ENCODE assay signal across 25 mouse cellular contexts in genomic region chr11:19768962-19769361, GRCm38 (mm10).
"Had no signal": no experiment of that assay in that cellular context is flagged by ENCODE, and none has a peak within 500 bp of the region (broad histone marks: within the 10 kb centered on the region; RNA-seq: fewer than 3 reads in every experiment).

No protein-coding gene starts in this region.

- H3K4me2 ChIP-seq: heart, embryonic 13.5 days; heart, embryonic 15.5 days; hindbrain, embryonic 13.5 days; hindbrain, embryonic 15.5 days; kidney, embryonic 15.5 days; limb, embryonic 13.5 days; limb, embryonic 15.5 days had no signal

- H3K36me3 ChIP-seq: heart, embryonic 10.5 days; heart, embryonic 13.5 days; heart, embryonic 15.5 days; hindbrain, embryonic 13.5 days; hindbrain, embryonic 15.5 days; kidney, embryonic 15.5 days; limb, embryonic 13.5 days; limb, embryonic 15.5 days had no signal

- DNase-seq: gastrocnemius, adult 2 months; gastrocnemius, postnatal 10 days; gastrocnemius, postnatal 25 days; heart, adult 18-20 months; heart, postnatal 14 days; heart, postnatal 36 days; kidney, adult 11 months; kidney, adult 2 months; kidney, adult 9 months; kidney, postnatal 14 days; kidney, postnatal 36 days; layer of hippocampus, adult 9-11 months; layer of hippocampus, postnatal 36 days; left cerebral cortex, postnatal 4 days had no signal

- ATAC-seq: hindbrain, postnatal 0 days; intestine, embryonic 16.5 days had no signal

- H3K4me1 ChIP-seq: heart, embryonic 13.5 days; heart, embryonic 15.5 days; hindbrain, embryonic 13.5 days; hindbrain, embryonic 15.5 days; kidney, embryonic 15.5 days had no signal

- H3K27ac ChIP-seq: gastrocnemius, adult 2 months; heart, embryonic 10.5 days; heart, embryonic 13.5 days; heart, embryonic 15.5 days; hindbrain, embryonic 13.5 days; hindbrain, embryonic 15.5 days; hindbrain, postnatal 0 days; kidney, embryonic 15.5 days; kidney, postnatal 0 days; limb, embryonic 13.5 days; limb, embryonic 15.5 days had no signal

- H3K9me3 ChIP-seq: heart, embryonic 10.5 days; heart, embryonic 13.5 days; heart, embryonic 15.5 days; hindbrain, embryonic 13.5 days; hindbrain, embryonic 15.5 days; kidney, embryonic 15.5 days; limb, embryonic 13.5 days; limb, embryonic 15.5 days had no signal

- H3K4me3 ChIP-seq: gastrocnemius, adult 2 months; heart, embryonic 10.5 days; heart, embryonic 13.5 days; heart, embryonic 15.5 days; hindbrain, embryonic 13.5 days; hindbrain, embryonic 15.5 days; kidney, embryonic 15.5 days; limb, embryonic 13.5 days; limb, embryonic 15.5 days had no signal

- H3K27me3 ChIP-seq: heart, embryonic 13.5 days; heart, embryonic 15.5 days; hindbrain, embryonic 13.5 days; hindbrain, embryonic 15.5 days; kidney, embryonic 15.5 days had no signal

- H3K9ac ChIP-seq: heart, embryonic 13.5 days; heart, embryonic 15.5 days; hindbrain, embryonic 13.5 days; hindbrain, embryonic 15.5 days; kidney, embryonic 15.5 days; limb, embryonic 13.5 days; limb, embryonic 15.5 days had no signal
